Comparison of ENCODE assay signal across 21 mouse cellular contexts in the genomic region with DNA sequence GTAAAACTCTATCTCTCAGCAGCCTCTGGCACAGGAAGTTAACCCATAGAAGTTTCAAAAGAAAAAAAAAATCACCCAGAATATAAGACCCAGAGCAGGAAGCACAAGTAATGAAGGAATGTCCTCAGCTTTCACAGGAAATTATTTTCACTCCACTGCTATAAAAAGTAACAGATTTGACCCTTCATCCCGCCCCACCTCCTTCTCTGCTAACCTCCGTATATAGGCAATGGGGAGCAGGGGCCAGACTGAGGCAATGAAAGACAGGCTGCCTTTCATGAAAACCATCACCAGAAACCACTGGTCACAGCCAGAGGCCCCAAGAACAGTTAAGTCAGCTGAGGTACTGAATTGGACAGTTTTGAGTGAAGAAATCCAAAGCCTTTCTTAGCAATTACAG.
A peak's percentile ranks its signal among the peaks of the same experiment; 100 is the strongest.
DNase-seq lines count a peak whose midpoint lies in the region; ATAC-seq and TF ChIP-seq lines count a peak whose summit lies in the region.
"Had no signal": no experiment of that assay in that cellular context is flagged by ENCODE, and none has a peak within 500 bp of the region (broad histone marks: within the 10 kb centered on the region; RNA-seq: fewer than 3 reads in every experiment).

No protein-coding gene starts in this region.

- 34% methylated on average over 2 of the region's 2 CpGs for WGBS in lung, embryonic 14.5 days
- 25% methylated on average over 2 of the region's 2 CpGs for WGBS in limb, embryonic 10.5 days

- no peaks in the 10 kb centered on the region for H3K36me3 ChIP-seq in lung, embryonic 14.5 days (ENCODE audit: insufficient read depth)
- no peaks in the 10 kb centered on the region for H3K36me3 ChIP-seq in limb, embryonic 10.5 days
- H3K36me3 ChIP-seq: forebrain, embryonic 10.5 days; heart, embryonic 13.5 days; midbrain, embryonic 12.5 days; neural tube, embryonic 12.5 days had no signal

- peaks cover 4% of the 10 kb centered on the region; the same call in 1 of the 2 replicates for H3K4me1 ChIP-seq in lung, embryonic 14.5 days (ENCODE audit: insufficient read depth)
- peaks cover 50% of the 10 kb centered on the region for H3K4me1 ChIP-seq in limb, embryonic 10.5 days
- H3K4me1 ChIP-seq: midbrain, embryonic 12.5 days; neural tube, embryonic 12.5 days had no signal

- H3K27ac ChIP-seq in lung, embryonic 14.5 days (ENCODE audit: low read depth), result no peak overlapping the region
- H3K27ac ChIP-seq in limb, embryonic 10.5 days, result peak overlapping the region; percentile 80
- H3K27ac ChIP-seq: forebrain, embryonic 10.5 days; heart, embryonic 13.5 days; liver, embryonic 14.5 days; midbrain, embryonic 12.5 days; neural tube, embryonic 12.5 days had no signal

- no peaks in the 10 kb centered on the region for H3K27me3 ChIP-seq in lung, embryonic 14.5 days (ENCODE audit: insufficient read depth, low read length)
- no peaks in the 10 kb centered on the region for H3K27me3 ChIP-seq in limb, embryonic 10.5 days (ENCODE audit: low read depth, poor library complexity, severe bottlenecking)
- H3K27me3 ChIP-seq: heart, embryonic 13.5 days; midbrain, embryonic 12.5 days; neural tube, embryonic 12.5 days had no signal

- peak; percentile 88 for DNase-seq in heart, adult 11 months
- DNase-seq in heart, postnatal 14 days, result no peak
- peak; percentile 20 for DNase-seq in lung, embryonic 14.5 days
- DNase-seq in lung, postnatal 10 days, result no peak
- peak; percentile 51 for DNase-seq in limb, embryonic 10.5 days (ENCODE audit: low spot score)
- DNase-seq in spleen, postnatal 36 days (ENCODE audit: low spot score in 2 of 2), result no peak
- DNase-seq in right cerebral cortex, postnatal 4 days, result no peak
- DNase-seq: adrenal gland, postnatal 14 days; cerebellum, adult 11 months; cerebellum, postnatal 14 days; forebrain, postnatal 0 days; heart, adult 18-20 months; kidney, adult 9 months; thymus, postnatal 4 days had no signal

- no peak overlapping the region for H3K9ac ChIP-seq in lung, embryonic 14.5 days
- H3K9ac ChIP-seq: forebrain, postnatal 0 days; heart, embryonic 13.5 days; liver, embryonic 14.5 days; midbrain, embryonic 12.5 days; neural tube, embryonic 12.5 days had no signal

- no peak for TF ChIP-seq CTCF in lung, embryonic 14.5 days (IDR thresholded peaks at IDR 0.05; ENCODE audit: low read depth)

- H3K4me2 ChIP-seq in lung, embryonic 14.5 days, result no peak overlapping the region
- H3K4me2 ChIP-seq: heart, embryonic 13.5 days; midbrain, embryonic 12.5 days; neural tube, embryonic 12.5 days had no signal

- intact Hi-C loops in heart, postnatal 14 days (cut with DNase I), result no loop called here

- no peaks in the 10 kb centered on the region for H3K9me3 ChIP-seq in lung, embryonic 14.5 days (ENCODE audit: low read depth, low read length)
- H3K9me3 ChIP-seq in limb, embryonic 10.5 days (replicated peaks), result no peaks in the 10 kb centered on the region
- H3K9me3 ChIP-seq: forebrain, embryonic 10.5 days; heart, embryonic 13.5 days; midbrain, embryonic 12.5 days; neural tube, embryonic 12.5 days had no signal

- no peak overlapping the region for H3K4me3 ChIP-seq in lung, embryonic 14.5 days (ENCODE audit: low read depth, low read length)
- H3K4me3 ChIP-seq in limb, embryonic 10.5 days, result no peak overlapping the region
- H3K4me3 ChIP-seq: forebrain, embryonic 10.5 days; heart, embryonic 13.5 days; midbrain, embryonic 12.5 days; neural tube, embryonic 12.5 days had no signal

- no peak for ATAC-seq in lung, embryonic 14.5 days (ENCODE audit: insufficient read depth)
- ATAC-seq in cerebellum, adult (ENCODE audit: insufficient number of reproducible peaks, low FRiP score, low TSS enrichment), result no peak
- ATAC-seq: CD4-positive, CD25-positive, alpha-beta regulatory T cell, adult 4 months; forebrain, postnatal 0 days had no signal

Comparison
In these comparisons a context has a peak if more than half of its experiments do, and no peak if none do; other contexts are left out.
1. DNase-seq: peak in heart, adult 11 months (single experiment), lung, embryonic 14.5 days (single experiment) and limb, embryonic 10.5 days (single experiment); none in heart, postnatal 14 days (0 of 2), lung, postnatal 10 days (single experiment), spleen, postnatal 36 days (0 of 2) and right cerebral cortex, postnatal 4 days (single experiment).